Mouse (Mus musculus): ENCODE results near the gene Nckap5. TPM values are rescaled to one million over a fixed set of nuclear protein-coding genes. Genes with fewer than 3 reads are reported as not detected.

Nckap5 gene
- total and polyA plus RNA-seq, 2 experiments: 0.37 to 0.70 TPM

DNA sequence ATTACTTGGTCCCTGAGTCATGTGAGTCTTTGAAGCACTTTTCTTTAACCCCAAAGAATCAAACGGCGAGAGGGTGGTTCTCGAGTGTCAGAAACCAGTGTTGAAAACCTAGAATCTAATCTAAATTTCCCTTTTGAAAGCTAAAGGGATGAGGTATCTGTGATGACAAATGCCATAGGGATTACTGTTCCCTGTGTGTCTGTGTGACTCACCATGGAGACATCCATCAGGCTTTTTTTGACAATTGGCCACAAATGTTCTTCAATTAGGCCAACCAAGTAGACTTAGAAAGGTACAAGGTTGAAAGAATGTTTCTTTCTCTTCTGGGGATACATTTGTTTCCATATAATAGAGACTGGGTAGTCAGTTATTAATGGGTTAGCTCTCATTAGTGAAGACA, 879.6 kb downstream of the Nckap5 start:
- Histone ChIP-seq H3K27ac (replicated peaks; ENCODE audit: insufficient read depth, low read depth, low read length) (no peak overlapping the region), H3K4me3 (ENCODE audit: insufficient read depth, low read depth, low read length) (no peak overlapping the region), H3K79me2 (ENCODE audit: control insufficient read depth, insufficient read depth, low read length) (no peaks in the 10 kb centered on the region), H3K27me3 (ENCODE audit: control insufficient read depth, insufficient read depth, low read length) (no peaks in the 10 kb centered on the region), H3K9ac (ENCODE audit: low read depth, low read length) (no peak overlapping the region), H3K4me1 (ENCODE audit: control insufficient read depth, insufficient read depth, low read length) (no peaks in the 10 kb centered on the region), H3K36me3 (ENCODE audit: control insufficient read depth, insufficient read depth, low read length) (no peaks in the 10 kb centered on the region)
- no peak for DNase-seq (ENCODE audit: extremely low read depth, low read depth, low spot score)
- 96% methylated on average over 3 of the region's 3 CpGs for WGBS
- TF ChIP-seq POLR2A (IDR thresholded peaks at IDR 0.05; ENCODE audit: extremely low read depth, insufficient read depth, low read length): no peak
- no peak for TF ChIP-seq CTCF (IDR thresholded peaks at IDR 0.05; ENCODE audit: low read depth, low read length)

DNA sequence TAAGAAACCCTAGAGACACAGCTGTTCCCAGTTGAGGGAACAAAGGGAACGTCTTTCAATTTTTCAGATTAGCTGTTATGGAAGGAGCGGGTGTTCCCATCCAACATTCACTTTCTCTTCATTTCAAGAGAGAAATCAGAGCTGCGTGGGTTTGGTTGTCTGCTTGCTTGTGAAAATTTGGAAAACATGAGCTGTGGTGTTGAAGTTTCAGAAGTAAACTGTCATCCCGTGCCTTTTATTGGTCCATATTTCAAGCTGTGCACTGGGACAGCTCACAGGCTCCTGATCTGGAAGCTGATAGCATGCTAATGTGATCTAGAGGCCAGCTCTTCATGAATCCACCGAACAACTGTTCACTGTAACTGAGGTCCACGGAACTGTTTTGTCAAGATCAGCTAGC, 881.5 kb downstream of the Nckap5 start:
- H3K27ac ChIP-seq (replicated peaks; ENCODE audit: insufficient read depth, low read depth, low read length): no peak overlapping the region
- H3K79me2 ChIP-seq (ENCODE audit: control insufficient read depth, insufficient read depth, low read length): no peaks in the 10 kb centered on the region
- no peaks in the 10 kb centered on the region for H3K36me3 ChIP-seq (ENCODE audit: control insufficient read depth, insufficient read depth, low read length)
- WGBS: 92% methylated on average over 6 of the region's 6 CpGs
- H3K4me3 ChIP-seq (ENCODE audit: insufficient read depth, low read depth, low read length): no peak overlapping the region
- no peak overlapping the region for H3K9ac ChIP-seq (ENCODE audit: low read depth, low read length)
- H3K27me3 ChIP-seq (ENCODE audit: control insufficient read depth, insufficient read depth, low read length): no peaks in the 10 kb centered on the region
- no peak for DNase-seq (ENCODE audit: extremely low read depth, low read depth, low spot score)
- H3K4me1 ChIP-seq (ENCODE audit: control insufficient read depth, insufficient read depth, low read length): no peaks in the 10 kb centered on the region
- TF ChIP-seq CTCF (IDR thresholded peaks at IDR 0.05; ENCODE audit: low read depth, low read length) (no peak), POLR2A (IDR thresholded peaks at IDR 0.05; ENCODE audit: extremely low read depth, insufficient read depth, low read length) (no peak)

DNA sequence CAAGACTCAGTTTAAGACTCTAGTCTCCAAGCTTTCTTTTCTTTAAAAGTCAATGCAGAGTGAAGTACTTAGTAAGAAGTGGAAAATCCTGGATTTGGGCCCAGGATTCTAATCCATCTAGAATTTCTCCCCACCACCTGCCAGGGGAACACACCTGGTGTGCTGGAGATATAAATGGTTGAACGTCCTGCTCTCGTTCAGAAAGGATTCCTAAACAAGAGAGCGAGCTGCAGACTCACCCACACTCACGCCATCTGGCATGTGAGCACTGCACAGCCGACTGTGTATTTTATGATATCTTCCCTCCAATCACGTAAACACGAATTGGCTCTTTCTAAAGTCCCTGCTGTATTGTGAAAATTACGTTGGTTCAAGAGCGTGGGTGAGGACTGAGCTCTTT, 885.5 kb downstream of the Nckap5 start:
- no peak for TF ChIP-seq CTCF (IDR thresholded peaks at IDR 0.05; ENCODE audit: low read depth, low read length)
- no peak for TF ChIP-seq POLR2A (IDR thresholded peaks at IDR 0.05; ENCODE audit: extremely low read depth, insufficient read depth, low read length)
- 82% methylated on average over 9 of the region's 9 CpGs for WGBS

DNA sequence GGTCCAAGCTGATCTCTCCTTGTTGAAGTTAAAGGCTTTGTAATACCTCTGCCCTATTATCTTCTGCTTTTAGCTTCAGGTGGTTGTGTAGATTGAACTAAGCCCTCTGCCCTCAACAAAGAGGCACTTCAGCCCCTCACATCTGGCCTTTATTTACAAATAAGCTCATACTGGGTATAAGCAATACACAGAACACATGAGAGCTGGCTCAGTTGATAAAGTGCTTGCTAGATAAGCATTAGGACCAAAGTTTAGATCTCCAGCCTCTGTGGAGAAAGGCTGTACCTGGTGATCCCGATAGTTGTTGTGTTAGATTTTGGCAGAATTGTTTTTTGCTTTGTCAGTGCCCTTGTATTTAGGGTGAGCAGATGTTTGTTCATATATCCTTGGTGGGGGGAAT, 887.3 kb downstream of the Nckap5 start:
- Histone ChIP-seq H3K4me1 (ENCODE audit: control insufficient read depth, insufficient read depth, low read length) (no peaks in the 10 kb centered on the region), H3K9ac (ENCODE audit: low read depth, low read length) (no peak overlapping the region), H3K27me3 (ENCODE audit: control insufficient read depth, insufficient read depth, low read length) (no peaks in the 10 kb centered on the region), H3K27ac (replicated peaks; ENCODE audit: insufficient read depth, low read depth, low read length) (no peak overlapping the region), H3K36me3 (ENCODE audit: control insufficient read depth, insufficient read depth, low read length) (no peaks in the 10 kb centered on the region), H3K4me3 (ENCODE audit: insufficient read depth, low read depth, low read length) (no peak overlapping the region), H3K79me2 (ENCODE audit: control insufficient read depth, insufficient read depth, low read length) (no peaks in the 10 kb centered on the region)
- TF ChIP-seq CTCF (IDR thresholded peaks at IDR 0.05; ENCODE audit: low read depth, low read length): no peak
- DNase-seq (ENCODE audit: extremely low read depth, low read depth, low spot score): no peak
- WGBS: 76% methylated on average over 1 of the region's 1 CpGs

More for the DNA sequence above, 885.5 kb downstream of the Nckap5 start:
- Histone ChIP-seq H3K36me3 (ENCODE audit: control insufficient read depth, insufficient read depth, low read length) (no peaks in the 10 kb centered on the region), H3K4me3 (ENCODE audit: insufficient read depth, low read depth, low read length) (no peak overlapping the region), H3K79me2 (ENCODE audit: control insufficient read depth, insufficient read depth, low read length) (no peaks in the 10 kb centered on the region), H3K4me1 (ENCODE audit: control insufficient read depth, insufficient read depth, low read length) (no peaks in the 10 kb centered on the region), H3K27me3 (ENCODE audit: control insufficient read depth, insufficient read depth, low read length) (no peaks in the 10 kb centered on the region), H3K9ac (ENCODE audit: low read depth, low read length) (no peak overlapping the region), H3K27ac (replicated peaks; ENCODE audit: insufficient read depth, low read depth, low read length) (no peak overlapping the region)
- DNase-seq (ENCODE audit: extremely low read depth, low read depth, low spot score): no peak

DNA sequence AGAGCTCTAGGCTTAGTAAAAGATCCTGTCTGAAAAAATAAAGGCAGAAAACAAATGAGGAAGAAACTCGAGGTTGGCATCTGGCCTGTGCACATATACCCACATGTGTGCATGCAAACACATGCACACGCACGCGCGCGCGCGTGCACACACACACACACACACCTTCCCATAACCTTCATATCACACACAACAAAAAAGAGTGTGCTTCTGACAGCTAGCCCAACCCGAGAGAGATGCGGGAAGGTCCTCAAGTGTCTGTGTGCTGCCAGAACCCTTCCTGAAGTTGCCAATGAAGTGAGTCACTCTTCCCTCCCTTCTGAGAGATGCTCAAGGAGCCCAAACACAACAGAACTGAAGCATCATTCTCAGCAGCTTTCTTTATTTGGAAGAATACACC, 905.1 kb downstream of the Nckap5 start:
- H3K4me1 ChIP-seq (ENCODE audit: control insufficient read depth, insufficient read depth, low read length): no peaks in the 10 kb centered on the region
- DNase-seq (ENCODE audit: extremely low read depth, low read depth, low spot score): no peak
- no peaks in the 10 kb centered on the region for H3K36me3 ChIP-seq (ENCODE audit: control insufficient read depth, insufficient read depth, low read length)
- no peak overlapping the region for H3K9ac ChIP-seq (ENCODE audit: low read depth, low read length)
- H3K27ac ChIP-seq (replicated peaks; ENCODE audit: insufficient read depth, low read depth, low read length): no peak overlapping the region
- WGBS: 93% methylated on average over 10 of the region's 10 CpGs
- TF ChIP-seq POLR2A (IDR thresholded peaks at IDR 0.05; ENCODE audit: extremely low read depth, insufficient read depth, low read length): no peak
- TF ChIP-seq CTCF (IDR thresholded peaks at IDR 0.05; ENCODE audit: low read depth, low read length): no peak
- no peaks in the 10 kb centered on the region for H3K27me3 ChIP-seq (ENCODE audit: control insufficient read depth, insufficient read depth, low read length)
- H3K4me3 ChIP-seq (ENCODE audit: insufficient read depth, low read depth, low read length): no peak overlapping the region
- no peaks in the 10 kb centered on the region for H3K79me2 ChIP-seq (ENCODE audit: control insufficient read depth, insufficient read depth, low read length)

DNA sequence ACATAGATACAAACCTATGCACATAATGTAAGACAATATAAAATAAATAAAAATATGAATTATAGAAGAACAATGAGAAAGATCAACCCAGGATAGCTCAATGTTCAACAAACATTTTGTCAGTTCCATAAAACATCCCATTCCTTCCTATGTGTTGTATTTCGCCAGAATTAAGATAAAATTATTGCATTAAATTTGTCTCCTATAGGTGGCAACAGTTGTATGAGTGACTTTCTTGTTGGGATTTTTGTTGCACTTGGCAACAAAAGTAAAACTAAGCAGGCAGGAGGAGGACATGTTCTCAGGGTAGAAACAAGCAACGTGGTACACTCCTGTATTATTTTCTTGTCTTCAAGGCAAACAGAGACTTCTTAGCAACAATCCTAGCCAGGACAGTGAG, 907.5 kb downstream of the Nckap5 start:
- 72% methylated on average over 2 of the region's 2 CpGs for WGBS
- no peak for DNase-seq (ENCODE audit: extremely low read depth, low read depth, low spot score)
- Histone ChIP-seq H3K9ac (ENCODE audit: low read depth, low read length) (no peak overlapping the region), H3K27ac (replicated peaks; ENCODE audit: insufficient read depth, low read depth, low read length) (no peak overlapping the region), H3K27me3 (ENCODE audit: control insufficient read depth, insufficient read depth, low read length) (no peaks in the 10 kb centered on the region), H3K36me3 (ENCODE audit: control insufficient read depth, insufficient read depth, low read length) (no peaks in the 10 kb centered on the region), H3K79me2 (ENCODE audit: control insufficient read depth, insufficient read depth, low read length) (no peaks in the 10 kb centered on the region), H3K4me1 (ENCODE audit: control insufficient read depth, insufficient read depth, low read length) (no peaks in the 10 kb centered on the region), H3K4me3 (ENCODE audit: insufficient read depth, low read depth, low read length) (no peak overlapping the region)
- TF ChIP-seq POLR2A (IDR thresholded peaks at IDR 0.05; ENCODE audit: extremely low read depth, insufficient read depth, low read length) (no peak), CTCF (IDR thresholded peaks at IDR 0.05; ENCODE audit: low read depth, low read length) (no peak)

All from liver, adult 2 months (tissue).